Mouse (Mus musculus) cerebellum, adult 2 months (tissue): ENCODE results near the gene Cacna2d3. TPM values are rescaled to one million over a fixed set of nuclear protein-coding genes. Genes with fewer than 3 reads are reported as not detected.
A peak's percentile ranks its signal among the peaks of the same experiment; 100 is the strongest.

Source experiments
- DNase-seq, 2 experiments: peaks; one replicate each; pipeline ENCODE4 v3.0.0; 2021
- H3K27ac ChIP-seq: fragments of 200-500 bp; 2 replicates; pipeline ENCODE4 v1.5.1; 2012; ENCODE audit warnings: low read length, control low read depth, inconsistent platforms; ENCODE audit not compliant: insufficient read depth
- H3K27me3 ChIP-seq: fragments of 200-500 bp; 2 replicates; pipeline ENCODE4 v1.6.1; 2012; ENCODE audit warnings: inconsistent platforms, mild to moderate bottlenecking, low read length, moderate library complexity; ENCODE audit not compliant: control insufficient read depth, insufficient read depth
- H3K4me1 ChIP-seq: fragments of 200-500 bp; 2 replicates; pipeline ENCODE4 v1.6.1; 2011; ENCODE audit warnings: low read length; ENCODE audit not compliant: control insufficient read depth, insufficient read depth
- H3K4me3 ChIP-seq: fragments of 200-500 bp; replicated peaks from 2 replicates; pipeline ENCODE3; 2011; ENCODE audit warnings: mild to moderate bottlenecking, low read depth, low read length, control low read depth; ENCODE audit not compliant: insufficient read depth
- CTCF ChIP-seq: fragments of 200-500 bp; IDR thresholded peaks from 2 replicates; pipeline ENCODE4 v1.5.1; 2011; ENCODE audit warnings: low read depth, mild to moderate bottlenecking, control low read depth, low read length, moderate library complexity, borderline replicate concordance; ENCODE audit not compliant: insufficient read depth
- POLR2A ChIP-seq: fragments of 200-500 bp; IDR thresholded peaks from 2 replicates; pipeline ENCODE4 v1.6.1; 2011; ENCODE audit warnings: low read length, control low read depth, borderline replicate concordance; ENCODE audit not compliant: insufficient read depth
- WGBS: fragments of 180-500 bp; shearing (Covaris S2); methylation state at CpG from one replicate; pipeline ENCODE4 v1.1.7; 2018; 5-methylcytosine and 5-hydroxymethylcytosine counted together
- polyA plus RNA-seq: library from polyadenylated mRNA; depleted of rRNA; stranded (reverse); fragments of >200 nt; gene quantifications from 2 replicates; pipeline ENCODE4 v1.2.3, GENCODE M21; 2012

The Cacna2d3 gene
- polyA plus RNA-seq, 1 experiment: 40.3 TPM

DNA sequence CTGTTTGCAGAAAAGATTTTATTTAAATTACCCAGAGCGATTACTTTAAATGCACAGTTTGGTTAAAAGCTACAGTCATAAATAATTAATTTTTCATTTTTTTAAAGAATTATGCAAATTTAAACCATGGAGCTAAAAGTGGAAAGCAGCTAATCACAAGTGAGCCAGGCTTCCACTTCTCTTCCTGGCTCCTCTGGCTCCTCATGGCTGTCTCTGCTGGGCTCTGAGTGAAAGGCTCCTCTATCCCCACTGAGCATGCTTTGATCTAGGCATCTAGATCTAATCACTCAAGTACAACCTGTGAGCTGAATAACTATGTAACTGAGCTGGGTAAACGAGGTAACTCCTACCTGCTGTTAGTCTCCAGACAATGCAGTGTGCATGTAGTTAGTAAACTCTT is 577.5 kb downstream of the Cacna2d3 start:
- 68% methylated on average over 2 of the region's 2 CpGs for WGBS
- Histone ChIP-seq H3K27ac (no peak overlapping the region), H3K4me3 (no peak overlapping the region), H3K4me1 (no peaks in the 10 kb centered on the region), H3K27me3 (no peaks in the 10 kb centered on the region)
- DNase-seq: no peak
- no peak for TF ChIP-seq POLR2A
- no peak for TF ChIP-seq CTCF

DNA sequence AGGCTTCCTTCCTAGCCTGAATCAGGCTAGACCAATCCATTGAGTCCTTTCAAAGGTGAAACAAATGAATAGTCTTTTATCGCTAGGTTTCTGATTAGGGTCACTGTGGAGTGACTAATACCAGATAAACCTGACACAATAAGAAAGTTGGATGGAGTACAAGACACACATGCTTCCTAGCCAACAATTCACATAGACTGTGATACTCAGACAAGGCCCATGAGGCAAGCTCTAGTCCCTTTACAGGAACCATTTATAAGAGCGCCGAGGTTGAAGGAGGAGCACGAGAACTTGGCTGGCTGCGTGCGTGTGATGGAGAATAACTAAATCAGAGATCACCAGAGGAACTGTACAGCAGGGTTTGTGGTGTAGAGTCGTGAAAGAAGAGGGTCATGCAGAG is 584.0 kb downstream of the Cacna2d3 start:
- DNase-seq: no peak
- H3K27ac ChIP-seq: no peak overlapping the region
- peaks cover 3% of the 10 kb centered on the region for H3K4me1 ChIP-seq
- no peak for TF ChIP-seq CTCF
- TF ChIP-seq POLR2A: no peak
- 83% methylated on average over 7 of the region's 7 CpGs for WGBS
- no peak overlapping the region for H3K4me3 ChIP-seq
- H3K27me3 ChIP-seq: no peaks in the 10 kb centered on the region

DNA sequence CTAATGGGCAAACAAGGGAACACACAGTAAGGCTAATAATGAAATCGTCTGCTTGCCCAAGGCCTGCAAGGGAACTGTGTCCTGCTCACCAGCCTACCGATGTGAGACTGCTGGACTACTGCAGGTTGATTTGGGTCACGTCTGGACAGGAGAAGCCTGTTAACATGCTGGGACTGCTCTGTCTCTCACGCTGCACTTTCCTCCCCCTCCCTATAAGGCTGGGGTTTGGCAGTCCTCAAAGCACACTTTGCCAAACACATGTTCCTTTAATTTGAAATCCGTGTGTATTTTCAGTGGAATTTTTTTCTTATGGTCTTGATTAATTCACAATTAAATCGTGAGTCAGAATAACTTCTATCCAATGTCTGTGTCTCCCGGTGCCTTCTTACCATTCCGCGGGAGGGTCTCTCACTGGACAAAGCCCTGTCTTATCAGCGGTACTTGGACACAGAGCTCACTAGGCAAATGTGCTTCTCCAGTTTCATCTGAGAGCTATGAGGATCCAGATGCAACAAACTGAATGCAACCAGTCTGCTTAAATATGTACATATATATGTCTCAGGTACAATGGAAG is 584.6 kb downstream of the Cacna2d3 start:
- Histone ChIP-seq H3K27me3 (no peaks in the 10 kb centered on the region), H3K27ac (no peak overlapping the region), H3K4me1 (peaks cover 3% of the 10 kb centered on the region), H3K4me3 (no peak overlapping the region)
- TF ChIP-seq CTCF (no peak), POLR2A (no peak)
- peak in 1 of 2 experiments; percentile 10 for DNase-seq
- WGBS: 42% methylated on average over 10 of the region's 10 CpGs

DNA sequence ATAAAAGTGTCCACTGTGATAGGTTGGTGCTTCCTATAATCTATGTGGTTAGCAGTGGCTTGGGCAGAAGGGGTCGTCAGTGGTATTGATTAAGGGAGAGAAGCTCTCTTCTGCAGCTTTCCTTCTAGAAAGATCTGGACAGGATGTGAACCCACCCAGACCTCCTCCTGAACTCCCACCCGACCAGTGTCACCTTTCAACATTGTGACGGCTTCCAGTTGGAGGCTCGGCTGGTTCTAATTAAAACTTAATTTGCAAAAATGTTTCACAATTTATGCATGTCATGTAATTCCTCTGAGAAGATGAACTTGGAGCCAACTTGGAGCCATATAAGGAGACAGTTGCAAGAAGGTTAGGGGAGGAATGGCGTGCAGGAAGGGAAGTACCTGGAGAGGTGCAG is 586.8 kb downstream of the Cacna2d3 start:
- TF ChIP-seq POLR2A (no peak), CTCF (no peak)
- Histone ChIP-seq H3K27me3 (no peaks in the 10 kb centered on the region), H3K4me1 (peaks cover 3% of the 10 kb centered on the region), H3K4me3 (no peak overlapping the region), H3K27ac (no peak overlapping the region)
- 95% methylated on average over 5 of the region's 5 CpGs for WGBS
- no peak for DNase-seq

DNA sequence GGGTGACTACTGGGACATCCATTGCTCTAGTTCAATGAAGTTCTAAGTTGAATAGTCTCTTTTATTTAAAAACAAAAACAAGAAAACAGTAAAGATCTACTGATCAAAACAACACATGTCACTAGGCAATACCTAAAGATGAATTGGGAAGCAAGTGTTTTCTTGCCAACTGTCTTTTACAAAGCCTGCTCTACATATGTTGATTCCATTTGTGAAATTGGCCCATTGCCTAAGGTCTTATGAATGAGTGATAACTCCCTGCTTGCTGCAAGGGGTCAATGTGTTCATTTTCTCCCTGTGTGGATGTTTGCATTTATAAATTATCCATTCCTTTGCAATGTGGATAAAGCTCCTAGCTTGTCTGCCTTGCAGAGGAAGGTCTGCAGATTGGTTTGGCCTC is 591.2 kb downstream of the Cacna2d3 start:
- Histone ChIP-seq H3K4me3 (no peak overlapping the region), H3K4me1 (no peaks in the 10 kb centered on the region), H3K27ac (no peak overlapping the region), H3K27me3 (no peaks in the 10 kb centered on the region)
- no peak for DNase-seq
- no peak for TF ChIP-seq POLR2A
- TF ChIP-seq CTCF: no peak

DNA sequence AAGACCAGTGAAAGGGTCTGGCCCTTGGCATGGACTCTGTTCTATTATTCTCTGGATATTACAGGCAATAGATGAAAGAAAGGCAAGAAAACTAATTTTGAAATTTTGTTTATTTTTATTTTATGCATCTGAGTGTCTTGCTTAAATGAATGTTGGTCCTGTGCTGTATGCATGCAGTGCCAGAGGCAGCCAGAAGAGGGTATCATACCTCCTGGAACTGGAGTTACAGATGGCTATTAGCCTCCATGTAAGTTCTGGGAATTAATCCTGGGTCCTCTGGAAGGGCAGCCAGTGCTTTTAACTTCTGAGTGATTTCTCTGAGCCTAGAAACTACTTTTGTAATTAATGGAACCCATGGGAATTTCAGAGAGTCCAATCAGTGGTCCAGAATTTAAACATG is 597.8 kb downstream of the Cacna2d3 start:
- TF ChIP-seq CTCF: no peak
- TF ChIP-seq POLR2A: no peak
- Histone ChIP-seq H3K27ac (no peak overlapping the region), H3K27me3 (no peaks in the 10 kb centered on the region; the same call in 1 of the 2 replicates), H3K4me1 (no peaks in the 10 kb centered on the region), H3K4me3 (no peak overlapping the region)
- no peak for DNase-seq

DNA sequence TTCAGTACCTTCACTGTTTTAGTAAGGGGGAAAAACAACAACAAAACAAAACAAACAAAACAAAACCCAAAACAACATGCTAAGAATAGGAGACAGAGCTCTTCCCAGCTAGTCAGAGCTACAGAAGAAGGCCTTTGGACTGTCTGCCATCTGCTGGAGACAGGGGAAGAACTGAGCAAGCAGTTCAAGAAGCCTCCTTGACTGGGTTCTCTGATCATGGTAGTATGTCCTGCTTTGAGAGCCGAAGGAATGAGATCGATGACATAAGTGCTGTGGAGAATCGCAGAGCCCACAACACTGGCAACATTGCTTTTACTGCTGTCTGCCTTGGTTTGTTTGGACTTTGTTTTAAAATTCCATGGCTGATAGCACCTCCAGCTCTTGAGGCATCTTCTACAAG is 598.9 kb downstream of the Cacna2d3 start:
- Histone ChIP-seq H3K27me3 (no peaks in the 10 kb centered on the region; the same call in 1 of the 2 replicates), H3K4me3 (no peak overlapping the region), H3K4me1 (no peaks in the 10 kb centered on the region), H3K27ac (no peak overlapping the region)
- TF ChIP-seq POLR2A: no peak
- TF ChIP-seq CTCF: no peak
- DNase-seq: no peak
- 94% methylated on average over 3 of the region's 3 CpGs for WGBS

- H3K27me3 ChIP-seq: no peaks in the 10 kb centered on the region
- TF ChIP-seq POLR2A (no peak), CTCF (no peak)
- H3K4me3 ChIP-seq: no peak overlapping the region
- peaks cover 4% of the 10 kb centered on the region; the same call in 1 of the 2 replicates for H3K4me1 ChIP-seq
- no peak overlapping the region for H3K27ac ChIP-seq
- WGBS: 48% methylated on average over 9 of the region's 9 CpGs
- peak in 1 of 2 experiments; percentile 41 for DNase-seq
Observed at GRCm38 (mm10) chr14:29113852-29114450, 607.7 kb downstream of the Cacna2d3 start.
